Mouse (Mus musculus) cerebellum, postnatal 14 days (tissue): Measurements from ENCODE around the gene C2.

Experiments used
- DNase-seq, 2 experiments: peaks; one replicate each; pipeline ENCODE4 v3.0.0; 2021; ENCODE audit warnings: mixed read lengths in 2 of 2

C2 gene

GRCm38 (mm10) chr17:34814818-34815370 lies 83.2 kb downstream of the C2 start:
- DNase-seq, result no peak

GRCm38 (mm10) chr17:34813747-34814146 lies 84.3 kb downstream of the C2 start:
- peak; percentile 60 to 70 for DNase-seq
